Mouse (Mus musculus) monocyte, adult 2 months (primary cell): Measurements from ENCODE around the gene Limk1.

ENCODE experiments used
- DNase-seq, 2 experiments: peaks; one replicate each; pipeline ENCODE4 v3.0.0; 2022; ENCODE audit warnings: low spot score in 2 of 2, low read depth in 1 of 2

Limk1 gene

GRCm38 (mm10) chr5:134637820-134638367 is 50.5 kb downstream of the Limk1 start:
- DNase-seq = no peak

DNA sequence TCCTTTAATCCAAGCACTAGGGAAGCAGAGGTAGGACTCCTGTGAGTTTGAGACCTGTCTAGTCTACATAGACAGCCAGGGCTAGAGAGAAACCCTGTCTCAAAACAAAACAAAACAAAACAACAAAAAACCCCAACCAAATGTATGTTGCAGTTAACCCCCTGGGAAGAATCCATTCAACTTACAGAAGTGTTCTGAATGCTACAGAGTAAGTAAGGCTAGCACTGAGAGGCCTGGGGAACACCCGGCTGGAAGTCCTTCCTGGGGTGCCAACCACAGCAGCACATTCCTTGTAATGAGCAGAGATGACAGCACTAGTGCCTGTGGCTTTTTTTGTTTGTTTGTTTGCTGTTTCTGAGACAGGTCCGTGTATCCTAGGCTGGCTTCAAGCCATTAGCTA is 55.6 kb downstream of the Limk1 start:
- DNase-seq = no peak

DNA sequence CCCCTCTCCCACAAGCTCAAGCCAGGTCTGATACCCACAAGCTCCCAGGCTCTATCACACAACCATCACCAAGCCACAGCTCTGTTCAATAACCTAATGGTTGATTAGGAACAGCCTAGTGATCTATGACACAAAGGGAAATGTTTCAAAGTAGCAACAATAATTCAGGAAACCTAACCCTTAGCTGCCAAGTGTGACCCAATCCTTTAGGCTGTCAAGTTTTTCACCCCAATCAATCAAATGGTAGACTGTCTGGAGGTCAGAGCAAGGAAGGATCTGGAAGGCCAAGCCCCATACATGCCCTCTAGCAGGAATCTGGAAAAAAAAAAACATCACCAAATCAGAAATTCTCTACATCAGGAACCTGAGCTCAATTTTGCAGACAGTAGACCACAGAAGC is 57.6 kb downstream of the Limk1 start:
- no peak for DNase-seq

- DNase-seq = no peak
Measured at GRCm38 (mm10) chr5:134629508-134629907, 58.9 kb downstream of the Limk1 start.

GRCm38 (mm10) chr5:134622069-134622468 is 66.3 kb downstream of the Limk1 start:
- DNase-seq = no peak

- no peak for DNase-seq
Measured at GRCm38 (mm10) chr5:134621099-134621640, 67.2 kb downstream of the Limk1 start.

- DNase-seq = no peak
Measured at GRCm38 (mm10) chr5:134620457-134620856, 67.9 kb downstream of the Limk1 start.

GRCm38 (mm10) chr5:134617071-134617470 is 71.3 kb downstream of the Limk1 start:
- peak in 1 of 2 experiments; percentile 67 for DNase-seq

- no peak for DNase-seq
Measured at GRCm38 (mm10) chr5:134615780-134616179, 72.6 kb downstream of the Limk1 start.

GRCm38 (mm10) chr5:134615380-134615779 is 73.0 kb downstream of the Limk1 start:
- no peak for DNase-seq

DNA sequence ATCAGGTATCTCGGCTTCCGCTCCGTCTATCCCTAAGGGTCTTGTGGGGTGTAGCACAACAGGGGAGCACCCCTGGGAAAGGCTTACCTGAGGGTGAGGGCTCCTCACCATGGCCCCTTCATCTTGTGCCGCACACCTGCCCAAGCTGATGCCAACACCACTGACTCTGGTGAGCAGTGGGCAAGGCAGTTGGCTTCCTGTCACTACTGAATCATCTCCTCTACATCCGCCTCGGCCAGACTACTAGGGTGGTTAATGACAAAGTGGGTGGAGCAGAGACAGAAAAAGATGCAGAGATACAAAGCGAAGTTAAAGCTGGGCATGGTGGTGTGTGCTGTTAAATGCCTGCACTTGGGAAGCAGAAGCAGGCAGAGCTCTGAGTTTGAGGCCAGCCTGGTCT is 73.6 kb downstream of the Limk1 start, which contains the start of gene Lat2:
Gene Lat2, minus strand, starts transcription at position 224 of the 400 bp plus-strand sequence.
- no peak for DNase-seq

- DNase-seq = peak in 1 of 2 experiments; percentile 36
Measured at GRCm38 (mm10) chr5:134614296-134614695, 74.1 kb downstream of the Limk1 start.

DNA sequence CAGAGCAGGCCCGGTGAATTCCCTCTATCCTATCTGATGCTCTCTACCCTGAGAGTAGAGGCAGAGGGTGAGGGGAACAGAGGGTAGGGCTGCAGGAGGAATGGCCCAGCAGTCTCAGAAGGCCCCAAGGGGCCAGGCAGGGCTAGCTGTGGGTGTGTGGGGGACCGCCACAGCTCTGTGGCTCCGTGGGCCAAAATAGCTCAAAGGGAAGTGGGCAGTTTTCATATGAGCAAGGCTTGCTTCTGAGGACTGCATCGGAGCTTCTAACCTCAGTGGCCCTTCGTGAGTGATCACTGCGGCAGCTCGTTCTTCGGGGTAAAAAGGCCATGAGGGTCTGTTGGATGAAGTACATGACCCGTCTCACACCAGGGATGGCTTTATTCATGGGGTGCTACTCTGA is 74.7 kb downstream of the Limk1 start:
- peak in 1 of 2 experiments; percentile 19 for DNase-seq

DNA sequence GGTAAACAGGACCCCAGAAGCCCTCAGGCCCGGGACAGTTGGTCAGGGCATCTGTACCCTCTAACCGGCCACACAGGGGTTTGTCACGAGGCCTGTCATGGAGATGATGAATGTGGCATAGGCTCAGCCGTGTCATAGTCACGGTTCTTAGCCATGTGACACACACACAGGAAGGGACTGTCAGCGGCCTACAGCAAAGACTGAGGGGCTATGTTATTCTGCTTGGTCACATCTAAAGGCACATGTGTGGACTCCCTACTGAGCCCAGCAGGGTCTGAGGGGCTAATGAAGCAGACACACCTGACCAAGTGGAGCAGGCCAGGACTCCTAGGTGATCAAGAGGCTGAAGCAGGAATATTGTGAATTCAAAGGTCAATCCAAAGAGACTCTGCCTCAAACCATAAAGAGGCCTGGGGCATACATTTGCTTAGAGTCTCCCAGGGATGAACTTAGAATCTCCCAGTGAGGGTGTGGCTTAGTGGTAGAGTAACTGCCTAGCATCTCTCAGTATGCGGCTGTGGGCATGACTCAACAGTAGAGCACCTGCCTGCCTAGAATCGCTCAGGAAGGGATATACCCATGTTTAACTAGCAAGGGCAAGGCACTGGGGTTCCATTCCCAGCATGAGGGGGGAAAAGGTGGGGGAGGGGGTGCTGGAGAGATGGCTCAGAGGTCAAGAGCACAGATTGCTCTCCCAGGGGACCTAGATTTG is 76.4 kb downstream of the Limk1 start:
- peak in 1 of 2 experiments; percentile 8 for DNase-seq

GRCm38 (mm10) chr5:134609916-134610643 is 78.3 kb downstream of the Limk1 start:
- DNase-seq = no peak

DNA sequence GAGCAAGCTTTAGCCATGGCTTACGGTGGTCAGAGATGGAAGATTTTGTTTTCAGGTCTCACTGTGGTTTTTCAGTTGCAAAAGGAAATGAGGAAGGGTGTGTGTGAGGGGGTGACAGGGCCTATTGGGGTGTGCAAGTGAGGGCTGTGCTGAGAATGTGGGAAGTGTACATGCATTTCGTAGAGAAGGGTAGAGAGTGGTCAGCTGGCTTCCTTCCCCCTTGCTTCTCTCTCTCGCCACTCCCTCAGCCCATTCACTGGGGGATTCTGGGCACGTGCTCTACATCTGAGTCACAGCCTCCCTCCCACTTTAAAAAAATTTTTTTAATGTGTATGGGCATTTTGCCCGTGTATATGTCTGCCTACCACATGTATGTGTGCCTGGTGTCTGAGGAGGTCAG is 81.3 kb downstream of the Limk1 start:
- peak; percentile 56 to 62 for DNase-seq

GRCm38 (mm10) chr5:134606314-134606713 is 82.1 kb downstream of the Limk1 start:
- no peak for DNase-seq
